ENCODE assay signal across 8 mouse cellular contexts in genomic region chr14:74852965-74853758, GRCm38 (mm10).
DNase-seq lines count a peak whose midpoint lies in the region; ATAC-seq lines count a peak whose summit lies in the region.

No protein-coding gene starts in this region.

- DNase-seq in left cerebral cortex, adult 11 months (ENCODE audit: low spot score): peak; percentile 41
- no peak for DNase-seq in left cerebral cortex, postnatal 4 days
- DNase-seq in hindbrain, embryonic 10.5 days (ENCODE audit: low spot score): no peak
- peak; percentile 61 to 83 for DNase-seq in left cerebral cortex, postnatal 14 days (ENCODE audit: low spot score in 2 of 2)
- peak; percentile 40 for DNase-seq in right cerebral cortex, postnatal 4 days
- DNase-seq in spleen, postnatal 36 days (ENCODE audit: low spot score in 2 of 2): no peak
- no peak for DNase-seq in urinary bladder, postnatal 36 days (ENCODE audit: low spot score in 2 of 2)

- no peak for ATAC-seq in forebrain, embryonic 12.5 days (ENCODE audit: low FRiP score)

- no peak overlapping the region for H3K4me3 ChIP-seq in forebrain, embryonic 12.5 days (replicated peaks)
- H3K4me3 ChIP-seq in hindbrain, embryonic 10.5 days: no peak overlapping the region

- 0 out of 2 replicates have a peak, but pooled peaks cover 2% of the 10 kb centered on the region for H3K36me3 ChIP-seq in forebrain, embryonic 12.5 days (replicated peaks)
- 0 out of 2 replicates have a peak, but pooled peaks cover 6% of the 10 kb centered on the region for H3K36me3 ChIP-seq in hindbrain, embryonic 10.5 days

- no peaks in the 10 kb centered on the region for H3K9me3 ChIP-seq in forebrain, embryonic 12.5 days
- H3K9me3 ChIP-seq in hindbrain, embryonic 10.5 days: no peaks in the 10 kb centered on the region

- no peak overlapping the region for H3K9ac ChIP-seq in forebrain, embryonic 12.5 days

- 40% methylated on average over 16 of the region's 16 CpGs for WGBS in forebrain, embryonic 12.5 days
- 51% methylated on average over 16 of the region's 16 CpGs for WGBS in hindbrain, embryonic 10.5 days

- H3K27ac ChIP-seq in forebrain, embryonic 12.5 days: peak overlapping the region; percentile 56; the same call in 1 of the 2 replicates
- peak overlapping the region; percentile 77 for H3K27ac ChIP-seq in hindbrain, embryonic 10.5 days

- H3K4me1 ChIP-seq in forebrain, embryonic 12.5 days: peaks cover 22% of the 10 kb centered on the region
- peaks cover 31% of the 10 kb centered on the region for H3K4me1 ChIP-seq in hindbrain, embryonic 10.5 days (replicated peaks)

- no peak overlapping the region for H3K4me2 ChIP-seq in forebrain, embryonic 12.5 days

- intact Hi-C loops in left cerebral cortex, postnatal 4 days (cut with DNase I): no loop called here
- intact Hi-C loops in left cerebral cortex, postnatal 14 days (cut with DNase I): loop anchor here (5.0 kb wide), 2 partner anchors 54 to 94 kb away; partner anchors contain the start of gene Lrch1

- no peaks in the 10 kb centered on the region for H3K27me3 ChIP-seq in forebrain, embryonic 12.5 days
- H3K27me3 ChIP-seq in hindbrain, embryonic 10.5 days (ENCODE audit: insufficient read depth, poor library complexity, severe bottlenecking): no peaks in the 10 kb centered on the region

Comparison
In these comparisons a context has a peak if more than half of its experiments do, and no peak if none do; other contexts are left out.
1. DNase-seq: peak in left cerebral cortex, adult 11 months (single experiment), left cerebral cortex, postnatal 14 days (2 of 2) and right cerebral cortex, postnatal 4 days (single experiment); none in left cerebral cortex, postnatal 4 days (single experiment), hindbrain, embryonic 10.5 days (single experiment), spleen, postnatal 36 days (0 of 2) and urinary bladder, postnatal 36 days (0 of 2).